Mouse (Mus musculus): ENCODE measurements around the gene Gm4027. TPM values are rescaled to one million over a fixed set of nuclear protein-coding genes. Genes with fewer than 3 reads are reported as not detected.

Gene Gm4027
- not detected in 2 replicates for polyA plus RNA-seq (2015; fragmentation: Nextera tagmentation; extraction: Ambion mirVana)

DNA sequence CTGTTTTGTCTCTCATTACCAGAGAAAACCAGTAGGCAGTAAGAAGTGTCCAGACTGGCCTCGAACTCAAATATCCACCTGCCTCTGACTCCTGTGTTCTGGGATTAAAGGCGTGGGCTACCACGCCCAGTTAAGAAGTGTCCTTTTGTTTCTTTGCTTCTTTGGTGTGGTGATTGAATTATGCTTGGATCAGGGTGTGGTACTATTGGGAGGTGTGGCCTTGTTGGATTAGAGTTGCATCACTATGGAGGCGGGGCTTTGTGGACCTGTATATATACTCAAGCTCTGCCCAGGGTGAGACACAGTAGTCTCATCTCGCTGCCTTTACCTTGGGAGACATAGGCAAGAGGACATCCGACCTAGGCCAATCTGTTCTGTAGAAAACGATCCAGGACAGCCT lies at the start of gene Gm4027:
Gm4027 (plus strand) TSS at position 301 of the 400 bp plus-strand sequence.

DNA sequence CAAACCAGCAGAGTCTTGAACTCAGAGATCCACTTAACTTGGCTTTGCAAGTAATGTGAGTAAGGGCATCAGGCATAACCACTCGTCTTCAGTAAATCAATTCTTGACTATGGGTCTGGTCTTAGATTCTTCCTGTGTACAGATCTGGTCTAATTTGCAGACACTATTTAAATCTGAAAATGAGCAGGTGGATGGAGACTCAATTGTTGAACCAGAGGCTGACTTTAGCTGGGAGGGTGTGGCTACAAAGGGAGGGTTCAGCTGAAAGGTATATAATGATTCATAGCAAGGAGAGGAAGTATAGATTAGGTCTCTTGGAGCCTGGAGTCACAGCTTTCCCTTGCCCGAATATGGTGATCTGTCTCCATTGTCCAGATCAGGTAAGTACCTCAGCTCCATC lies 16.3 kb upstream of the Gm4027 start, which contains the start of gene Oog1:
Oog1 (plus strand) TSS at position 301 of the 400 bp plus-strand sequence.

DNA sequence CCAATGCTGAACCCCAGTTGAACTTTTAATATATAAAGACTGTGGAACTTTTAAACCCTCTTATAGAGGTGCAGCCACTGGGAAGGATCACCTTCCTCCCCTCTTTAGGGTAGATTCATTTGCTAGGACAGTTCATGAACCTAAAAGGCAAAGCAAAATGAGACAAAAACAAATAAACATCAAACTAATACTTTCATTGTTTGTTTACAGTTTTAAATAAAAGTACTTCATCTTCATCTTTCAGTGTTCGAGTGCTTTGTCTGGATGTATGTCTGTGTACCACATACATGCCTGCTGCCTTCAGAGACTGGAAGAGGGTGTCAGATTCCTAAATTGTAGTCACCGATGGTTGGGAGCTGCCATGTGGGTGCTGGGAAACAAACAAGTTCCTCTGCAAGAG lies 25.9 kb downstream of the Gm4027 start, which contains the start of gene Gm16381:
Gm16381 (minus strand) TSS at position 101 of the 400 bp plus-strand sequence.

Other genes with a start within 250 kb of the Gm4027 start
- gene Sptlc2, start 230.5 kb upstream of the Gm4027 start, polyA plus RNA-seq (2015; fragmentation: Nextera tagmentation; extraction: Ambion mirVana): 74.2 and 76.9 TPM in 2 replicates
- gene Slirp, start 175.0 kb upstream of the Gm4027 start, polyA plus RNA-seq (2015; fragmentation: Nextera tagmentation; extraction: Ambion mirVana): 229 and 264 TPM in 2 replicates
- gene Alkbh1, start 174.9 kb upstream of the Gm4027 start, polyA plus RNA-seq (2015; fragmentation: Nextera tagmentation; extraction: Ambion mirVana): 25.1 and 26.6 TPM in 2 replicates
- 77.9 and 80.9 TPM in 2 replicates for gene Snw1, start 146.6 kb upstream of the Gm4027 start, polyA plus RNA-seq (2015; fragmentation: Nextera tagmentation; extraction: Ambion mirVana)
- not detected in 2 replicates for gene Gm5788, start 124.1 kb upstream of the Gm4027 start, polyA plus RNA-seq (2015; fragmentation: Nextera tagmentation; extraction: Ambion mirVana)
- not detected in 2 replicates for gene Gm8300, start 104.6 kb upstream of the Gm4027 start, polyA plus RNA-seq (2015; fragmentation: Nextera tagmentation; extraction: Ambion mirVana)
- gene Oog1, start 16.2 kb upstream of the Gm4027 start, polyA plus RNA-seq (2015; fragmentation: Nextera tagmentation; extraction: Ambion mirVana): not detected in 2 replicates
- not detected in 2 replicates for gene Gm16381, start 25.8 kb downstream of the Gm4027 start, polyA plus RNA-seq (2015; fragmentation: Nextera tagmentation; extraction: Ambion mirVana)
- gene Gm21319, start 156.9 kb downstream of the Gm4027 start, polyA plus RNA-seq (2015; fragmentation: Nextera tagmentation; extraction: Ambion mirVana): not detected in 2 replicates
- not detected in 2 replicates for gene Gm21936, start 176.6 kb downstream of the Gm4027 start, polyA plus RNA-seq (2015; fragmentation: Nextera tagmentation; extraction: Ambion mirVana)
- not detected in 2 replicates for gene BB287469, start 197.7 kb downstream of the Gm4027 start, polyA plus RNA-seq (2015; fragmentation: Nextera tagmentation; extraction: Ambion mirVana)
- not detected in 2 replicates for gene Gm2001, start 223.5 kb downstream of the Gm4027 start, polyA plus RNA-seq (2015; fragmentation: Nextera tagmentation; extraction: Ambion mirVana)

All from neural tube, postnatal 0 days (tissue).